Mouse (Mus musculus) erythroid progenitor cell, adult 5-6 weeks (primary cell): Measurements from ENCODE around the gene Maml1. TPM values are rescaled to one million over a fixed set of nuclear protein-coding genes. Genes with fewer than 3 reads are reported as not detected.

ENCODE experiments used
- ATAC-seq: replicated peaks from 2 replicates; pipeline ENCODE4 v1.8.0; 2016; ENCODE audit warnings: moderate number of reproducible peaks, mild to moderate bottlenecking, moderate TSS enrichment, inconsistent platforms; ENCODE audit not compliant: poor library complexity, low FRiP score, severe bottlenecking
- total RNA-seq, 2 experiments: library from RNA; stranded (forward) in 1 of 2; stranded (reverse) in 1 of 2; fragments of 150-400 nt in 1 of 2; fragments of 186-747, 209-891 nt in 1 of 2; gene quantifications; 2 replicates each; pipeline versions ENCODE4 v1.2.3 to v1.2.4; 2015 to 2017; ENCODE audit warnings: low replicate concordance in 2 of 2

Maml1 gene
- total RNA-seq, 2 experiments from 2014 or later = 4.5 to 8.0 TPM

GRCm38 (mm10) chr11:50248473-50249171, 43.5 kb downstream of the Maml1 start:
- no peak for ATAC-seq

GRCm38 (mm10) chr11:50245269-50245668, 46.8 kb downstream of the Maml1 start:
- no peak for ATAC-seq

- no peak for ATAC-seq
Measured at GRCm38 (mm10) chr11:50243926-50244325, 48.2 kb downstream of the Maml1 start.

- no peak for ATAC-seq
Measured at GRCm38 (mm10) chr11:50240235-50240911, 51.7 kb downstream of the Maml1 start.

GRCm38 (mm10) chr11:50238821-50239791, 53.0 kb downstream of the Maml1 start:
- ATAC-seq = no peak

GRCm38 (mm10) chr11:50238324-50238723, 53.8 kb downstream of the Maml1 start, which contains the start of gene Ltc4s:
TSS of gene Ltc4s (minus strand) at chr11:50238616.
- no peak; the same call in 1 of the 2 replicates for ATAC-seq

- ATAC-seq = peak; percentile 26
Measured at GRCm38 (mm10) chr11:50236937-50237835, 54.9 kb downstream of the Maml1 start.

GRCm38 (mm10) chr11:50236540-50236936, 55.6 kb downstream of the Maml1 start:
- peak; percentile 79 for ATAC-seq

- ATAC-seq = no peak
Measured at GRCm38 (mm10) chr11:50234606-50235005, 57.5 kb downstream of the Maml1 start.

GRCm38 (mm10) chr11:50233993-50234392, 58.1 kb downstream of the Maml1 start:
- no peak for ATAC-seq

- ATAC-seq = no peak
Measured at GRCm38 (mm10) chr11:50233022-50233421, 59.1 kb downstream of the Maml1 start.

GRCm38 (mm10) chr11:50231411-50231810, 60.7 kb downstream of the Maml1 start:
- ATAC-seq = 0 out of 2 replicates have a peak, but pooled peaks have one; percentile 36

- no peak for ATAC-seq
Measured at GRCm38 (mm10) chr11:50230481-50231304, 61.4 kb downstream of the Maml1 start.

GRCm38 (mm10) chr11:50229252-50229910, 62.7 kb downstream of the Maml1 start:
- no peak for ATAC-seq

- no peak for ATAC-seq
Measured at GRCm38 (mm10) chr11:50228772-50229171, 63.3 kb downstream of the Maml1 start.

GRCm38 (mm10) chr11:50227736-50228135, 64.4 kb downstream of the Maml1 start:
- ATAC-seq = no peak

- ATAC-seq = no peak
Measured at GRCm38 (mm10) chr11:50227226-50227625, 64.9 kb downstream of the Maml1 start.

- ATAC-seq = no peak
Measured at GRCm38 (mm10) chr11:50226406-50226805, 65.7 kb downstream of the Maml1 start.
